Mouse (Mus musculus): ENCODE data around the gene R3hdm2.

The R3hdm2 gene

GRCm38 (mm10) chr10:127353909-127354895 is 25.9 kb upstream of the R3hdm2 start, which contains the start of gene Inhbe:
Gene Inhbe (minus strand): TSS chr10:127354411.
- no peak for DNase-seq (ENCODE audit: low read depth, low spot score)

GRCm38 (mm10) chr10:127355336-127355735 is 24.8 kb upstream of the R3hdm2 start:
- DNase-seq (ENCODE audit: low read depth, low spot score) = no peak

- no peak for DNase-seq (ENCODE audit: low read depth, low spot score)
Observed at GRCm38 (mm10) chr10:127360714-127361113, 19.4 kb upstream of the R3hdm2 start.

GRCm38 (mm10) chr10:127367116-127367515 is 13.0 kb upstream of the R3hdm2 start:
- DNase-seq (ENCODE audit: low read depth, low spot score) = no peak

GRCm38 (mm10) chr10:127368273-127368672 is 11.9 kb upstream of the R3hdm2 start:
- DNase-seq (ENCODE audit: low read depth, low spot score) = no peak

- DNase-seq (ENCODE audit: low read depth, low spot score) = no peak
Observed at GRCm38 (mm10) chr10:127369834-127370820, 10.0 kb upstream of the R3hdm2 start, which contains the start of gene Inhbc. Gene Inhbc (minus strand): TSS chr10:127370431.

- no peak for DNase-seq (ENCODE audit: low read depth, low spot score)
Observed at GRCm38 (mm10) chr10:127371023-127371422, 9.1 kb upstream of the R3hdm2 start.

- no peak for DNase-seq (ENCODE audit: low read depth, low spot score)
Observed at GRCm38 (mm10) chr10:127377700-127378099, 2.4 kb upstream of the R3hdm2 start.

- no peak for DNase-seq (ENCODE audit: low read depth, low spot score)
Observed at GRCm38 (mm10) chr10:127379654-127380053, 473 bp upstream of the R3hdm2 start.

- DNase-seq (ENCODE audit: low read depth, low spot score) = peak; percentile 20
Observed at GRCm38 (mm10) chr10:127380767-127381742, 928 bp downstream of the R3hdm2 start.

GRCm38 (mm10) chr10:127381743-127382134 is 1.6 kb downstream of the R3hdm2 start:
- DNase-seq (ENCODE audit: low read depth, low spot score) = no peak

- DNase-seq (ENCODE audit: low read depth, low spot score) = no peak
Observed at GRCm38 (mm10) chr10:127391774-127392173, 11.6 kb downstream of the R3hdm2 start.

- no peak for DNase-seq (ENCODE audit: low read depth, low spot score)
Observed at GRCm38 (mm10) chr10:127404701-127405100, 24.6 kb downstream of the R3hdm2 start.

GRCm38 (mm10) chr10:127407391-127407790 is 27.3 kb downstream of the R3hdm2 start:
- DNase-seq (ENCODE audit: low read depth, low spot score) = no peak

GRCm38 (mm10) chr10:127412101-127412500 is 32.0 kb downstream of the R3hdm2 start:
- no peak for DNase-seq (ENCODE audit: low read depth, low spot score)

- no peak for DNase-seq (ENCODE audit: low read depth, low spot score)
Observed at GRCm38 (mm10) chr10:127412776-127413175, 32.6 kb downstream of the R3hdm2 start.

- no peak for DNase-seq (ENCODE audit: low read depth, low spot score)
Observed at GRCm38 (mm10) chr10:127413585-127413984, 33.5 kb downstream of the R3hdm2 start.

GRCm38 (mm10) chr10:127414141-127414540 is 34.0 kb downstream of the R3hdm2 start:
- no peak for DNase-seq (ENCODE audit: low read depth, low spot score)

- no peak for DNase-seq (ENCODE audit: low read depth, low spot score)
Observed at GRCm38 (mm10) chr10:127420131-127420530, 40.0 kb downstream of the R3hdm2 start.

- DNase-seq (ENCODE audit: low read depth, low spot score) = no peak
Observed at GRCm38 (mm10) chr10:127420676-127421353, 40.7 kb downstream of the R3hdm2 start.
